Mouse (Mus musculus) spleen, adult 2 months (tissue): Measurements from ENCODE around the gene Rasal2. TPM values are rescaled to one million over a fixed set of nuclear protein-coding genes. Genes with fewer than 3 reads are reported as not detected.

Experiments
- DNase-seq, 2 experiments: peaks; one replicate each; pipeline versions ENCODE4 v3.0.0 to v3.0.0-alpha.2; 2012 to 2021; ENCODE audit warnings: low spot score in 2 of 2, low read depth in 1 of 2
- H3K27ac ChIP-seq: fragments of 200-500 bp; 2 replicates; pipeline ENCODE4 v1.5.1; 2012; ENCODE audit warnings: low read length, inconsistent platforms; ENCODE audit not compliant: insufficient read depth
- H3K27me3 ChIP-seq: fragments of 200-500 bp; 2 replicates; pipeline ENCODE4 v1.6.1; 2012; ENCODE audit warnings: mild to moderate bottlenecking, moderate library complexity, low read length, inconsistent platforms; ENCODE audit not compliant: control insufficient read depth, insufficient read depth
- H3K36me3 ChIP-seq: fragments of 200-500 bp; 2 replicates; pipeline ENCODE4 v1.6.1; 2012; ENCODE audit warnings: mild to moderate bottlenecking, low read length, inconsistent platforms; ENCODE audit not compliant: control insufficient read depth, insufficient read depth
- H3K4me1 ChIP-seq: fragments of 200-500 bp; 2 replicates; pipeline ENCODE4 v1.6.1; 2011; ENCODE audit warnings: inconsistent platforms; ENCODE audit not compliant: control insufficient read depth, insufficient read depth, insufficient read length
- H3K4me3 ChIP-seq: fragments of 200-500 bp; 2 replicates; pipeline ENCODE4 v1.5.1; 2011; ENCODE audit warnings: mild to moderate bottlenecking, inconsistent platforms; ENCODE audit not compliant: insufficient read depth, insufficient read length; ENCODE audit errors: extremely low read depth
- CTCF ChIP-seq: fragments of 200-500 bp; IDR thresholded peaks from 2 replicates; pipeline ENCODE4 v1.5.1; 2011; ENCODE audit warnings: mild to moderate bottlenecking, inconsistent platforms; ENCODE audit not compliant: insufficient read depth, insufficient read length, insufficient replicate concordance; ENCODE audit errors: extremely low read depth
- POLR2A ChIP-seq: fragments of 200-500 bp; IDR thresholded peaks from 2 replicates; pipeline ENCODE4 v1.6.1; 2011; ENCODE audit warnings: low read depth, low read length, inconsistent platforms
- WGBS: fragments of 180-500 bp; shearing (Covaris S2); methylation state at CpG from one replicate; pipeline ENCODE4 v1.1.7; 2018; 5-methylcytosine and 5-hydroxymethylcytosine counted together
- polyA plus RNA-seq: library from polyadenylated mRNA; depleted of rRNA; stranded (reverse); fragments of >200 nt; gene quantifications from 2 replicates; pipeline ENCODE4 v1.2.3, GENCODE M21; 2012

The Rasal2 gene
- polyA plus RNA-seq, 1 experiment = 1.1 TPM

- DNase-seq = no peak
- Histone ChIP-seq H3K27me3 (no peaks in the 10 kb centered on the region), H3K27ac (no peak overlapping the region), H3K4me1 (no peaks in the 10 kb centered on the region), H3K36me3 (no peaks in the 10 kb centered on the region), H3K4me3 (no peak overlapping the region)
- WGBS = 92% methylated on average over 8 of the region's 8 CpGs
- no peak for TF ChIP-seq CTCF
- no peak for TF ChIP-seq POLR2A
These were observed 243.1 kb downstream of the Rasal2 start for GRCm38 (mm10) chr1:157169292-157169691.

GRCm38 (mm10) chr1:157168891-157169290 lies 243.5 kb downstream of the Rasal2 start:
- Histone ChIP-seq H3K27ac (no peak overlapping the region), H3K27me3 (no peaks in the 10 kb centered on the region), H3K4me3 (no peak overlapping the region), H3K4me1 (no peaks in the 10 kb centered on the region), H3K36me3 (no peaks in the 10 kb centered on the region)
- 90% methylated on average over 7 of the region's 7 CpGs for WGBS
- TF ChIP-seq POLR2A (no peak), CTCF (no peak)
- no peak for DNase-seq

GRCm38 (mm10) chr1:157153781-157154180 lies 258.6 kb downstream of the Rasal2 start:
- Histone ChIP-seq H3K36me3 (no peaks in the 10 kb centered on the region), H3K4me3 (no peak overlapping the region), H3K27ac (no peak overlapping the region), H3K27me3 (no peaks in the 10 kb centered on the region), H3K4me1 (no peaks in the 10 kb centered on the region)
- no peak for DNase-seq
- TF ChIP-seq CTCF (no peak), POLR2A (no peak)

- no peak overlapping the region for H3K4me3 ChIP-seq
- H3K36me3 ChIP-seq = no peaks in the 10 kb centered on the region
- 92% methylated on average over 1 of the region's 1 CpGs for WGBS
- DNase-seq = no peak
- H3K4me1 ChIP-seq = no peaks in the 10 kb centered on the region
- H3K27me3 ChIP-seq = no peaks in the 10 kb centered on the region
- TF ChIP-seq CTCF = no peak
- no peak for TF ChIP-seq POLR2A
- H3K27ac ChIP-seq = no peak overlapping the region
These were observed 262.3 kb downstream of the Rasal2 start for GRCm38 (mm10) chr1:157150107-157150506.

- no peak for DNase-seq
- Histone ChIP-seq H3K27ac (no peak overlapping the region), H3K27me3 (no peaks in the 10 kb centered on the region), H3K36me3 (no peaks in the 10 kb centered on the region), H3K4me1 (no peaks in the 10 kb centered on the region; the same call in 1 of the 2 replicates), H3K4me3 (no peak overlapping the region)
- no peak for TF ChIP-seq POLR2A
- no peak for TF ChIP-seq CTCF
- 93% methylated on average over 3 of the region's 3 CpGs for WGBS
These were observed 267.8 kb downstream of the Rasal2 start for GRCm38 (mm10) chr1:157144621-157145020.

- Histone ChIP-seq H3K27me3 (no peaks in the 10 kb centered on the region), H3K4me3 (no peak overlapping the region), H3K36me3 (no peaks in the 10 kb centered on the region), H3K4me1 (no peaks in the 10 kb centered on the region; the same call in 1 of the 2 replicates), H3K27ac (no peak overlapping the region)
- WGBS = 79% methylated on average over 7 of the region's 7 CpGs
- TF ChIP-seq CTCF (no peak), POLR2A (no peak)
- no peak for DNase-seq
These were observed 269.0 kb downstream of the Rasal2 start for GRCm38 (mm10) chr1:157143326-157143932.

GRCm38 (mm10) chr1:157141014-157141413 lies 271.4 kb downstream of the Rasal2 start:
- Histone ChIP-seq H3K36me3 (no peaks in the 10 kb centered on the region), H3K4me1 (no peaks in the 10 kb centered on the region; the same call in 1 of the 2 replicates), H3K27ac (no peak overlapping the region), H3K27me3 (no peaks in the 10 kb centered on the region), H3K4me3 (no peak overlapping the region)
- 80% methylated on average over 3 of the region's 3 CpGs for WGBS
- DNase-seq = no peak
- TF ChIP-seq POLR2A (no peak), CTCF (no peak)
